Mouse (Mus musculus) CH12.LX (cell line): ENCODE data around the gene Cdk14. TPM values are rescaled to one million over a fixed set of nuclear protein-coding genes. Genes with fewer than 3 reads are reported as not detected.

Experiments
- DNase-seq: peaks from one replicate; pipeline ENCODE4 v3.0.0-alpha.2; 2013; ENCODE audit errors: extremely low read depth
- H3K27ac ChIP-seq: 2 replicates; pipeline ENCODE4 v1.5.1; 2012; ENCODE audit warnings: low read depth, mild to moderate bottlenecking, control low read depth, moderate library complexity; ENCODE audit not compliant: insufficient read depth
- H3K27me3 ChIP-seq: replicated peaks from 2 replicates; pipeline ENCODE3; 2012; ENCODE audit warnings: inconsistent platforms
- H3K36me3 ChIP-seq, 2 experiments: replicated peaks in 1 of 2; 2 replicates each; pipeline versions ENCODE3 to v1.6.1; 2012; ENCODE audit warnings: inconsistent platforms in 1 of 2, low read length in 1 of 2, mild to moderate bottlenecking in 1 of 2, mixed read lengths in 1 of 2, moderate library complexity in 1 of 2; ENCODE audit not compliant: control insufficient read depth in 1 of 2, insufficient read depth in 1 of 2
- H3K4me1 ChIP-seq, 2 experiments: 2 replicates each; pipeline ENCODE4 v1.6.1; 2012; ENCODE audit warnings: inconsistent platforms in 1 of 2, moderate library complexity in 1 of 2; ENCODE audit not compliant: insufficient read depth in 2 of 2, control insufficient read depth in 1 of 2
- H3K4me2 ChIP-seq: 2 replicates; pipeline ENCODE4 v1.6.1; 2012; ENCODE audit warnings: low read depth, mild to moderate bottlenecking, control low read depth; ENCODE audit not compliant: poor library complexity, insufficient read depth, severe bottlenecking
- H3K4me3 ChIP-seq, 3 experiments: fragments of 150-350 bp in 1 of 3; sonication (generic) in 1 of 3; replicated peaks in 1 of 3; 2 replicates each; pipeline versions ENCODE3 to v1.5.1; 2011 to 2012; ENCODE audit warnings: low read depth in 2 of 3, low read length in 2 of 3, mild to moderate bottlenecking in 2 of 3, moderate library complexity in 2 of 3, control low read depth in 1 of 3, improper control_type of control experiment in 1 of 3, inconsistent platforms in 1 of 3, mixed read lengths in 1 of 3; ENCODE audit not compliant: poor library complexity in 1 of 3
- H3K79me2 ChIP-seq: replicated peaks from 2 replicates; pipeline ENCODE4 v1.6.1; 2012; ENCODE audit warnings: mild to moderate bottlenecking, moderate library complexity; ENCODE audit not compliant: control insufficient read depth, poor library complexity, insufficient read depth, severe bottlenecking; ENCODE audit errors: extremely low read depth
- H3K9ac ChIP-seq: 2 replicates; pipeline ENCODE4 v1.6.1; 2012; ENCODE audit warnings: low read depth, mild to moderate bottlenecking, control low read depth, moderate library complexity; ENCODE audit not compliant: insufficient read depth
- H3K9me3 ChIP-seq: replicated peaks from 2 replicates; pipeline ENCODE3; 2012; ENCODE audit warnings: low read length, inconsistent platforms, mixed read lengths
- CHD2 ChIP-seq: IDR thresholded peaks from 2 replicates; pipeline ENCODE4 v1.6.1; 2011; ENCODE audit warnings: low read length, improper control_type of control experiment
- CTCF ChIP-seq, 2 experiments: IDR thresholded peaks in 1 of 2; conservative IDR thresholded peaks in 1 of 2; 2 replicates each; pipeline ENCODE4 v1.5.1; 2011 to 2012; ENCODE audit warnings: low read depth in 2 of 2, low read length in 2 of 2, improper control_type of control experiment in 1 of 2, inconsistent platforms in 1 of 2, mild to moderate bottlenecking in 1 of 2, moderate library complexity in 1 of 2
- EP300 ChIP-seq: IDR thresholded peaks from 2 replicates; pipeline ENCODE4 v1.6.1; 2011; ENCODE audit warnings: low read length, improper control_type of control experiment
- ETS1 ChIP-seq: conservative IDR thresholded peaks from 2 replicates; pipeline ENCODE4 v1.6.1; 2012; ENCODE audit warnings: low read depth, mild to moderate bottlenecking, inconsistent platforms, low read length, improper control_type of control experiment, moderate library complexity
- HCFC1 ChIP-seq: IDR thresholded peaks from 2 replicates; pipeline ENCODE4 v1.6.1; 2012; ENCODE audit warnings: low read depth, mild to moderate bottlenecking, inconsistent platforms, low read length, improper control_type of control experiment
- JUN ChIP-seq: IDR thresholded peaks from 2 replicates; pipeline ENCODE4 v1.6.1; 2011; ENCODE audit warnings: low read depth, mild to moderate bottlenecking, low read length, improper control_type of control experiment, moderate library complexity; ENCODE audit not compliant: insufficient read depth
- KAT2A ChIP-seq: IDR thresholded peaks from 2 replicates; pipeline ENCODE4 v1.6.1; 2012; ENCODE audit warnings: low read length, improper control_type of control experiment, inconsistent platforms; ENCODE audit not compliant: insufficient replicate concordance
- MAZ ChIP-seq: IDR thresholded peaks from 2 replicates; pipeline ENCODE4 v1.6.1; 2012; ENCODE audit warnings: low read depth, mild to moderate bottlenecking, inconsistent platforms, low read length, improper control_type of control experiment, moderate library complexity
- MXI1 ChIP-seq: IDR thresholded peaks from 2 replicates; pipeline ENCODE4 v1.6.1; 2011; ENCODE audit warnings: mild to moderate bottlenecking, low read depth, low read length, improper control_type of control experiment
- POLR2AphosphoS2 ChIP-seq: IDR thresholded peaks from 2 replicates; pipeline ENCODE4 v1.6.1; 2011; ENCODE audit warnings: low read depth, low read length, improper control_type of control experiment
- SMC3 ChIP-seq: IDR thresholded peaks from 2 replicates; pipeline ENCODE4 v1.6.1; 2011; ENCODE audit warnings: low read depth, low read length, improper control_type of control experiment
- TBP ChIP-seq: conservative IDR thresholded peaks from 2 replicates; pipeline ENCODE4 v1.6.1; 2011; ENCODE audit warnings: low read depth, low read length, improper control_type of control experiment
- TCF12 ChIP-seq: IDR thresholded peaks from 2 replicates; pipeline ENCODE4 v1.6.1; 2014; ENCODE audit warnings: low read depth, mild to moderate bottlenecking, inconsistent platforms, low read length, improper control_type of control experiment
- ZMIZ1 ChIP-seq: IDR thresholded peaks from 2 replicates; pipeline ENCODE4 v1.6.1; 2012; ENCODE audit warnings: low read depth, mild to moderate bottlenecking, inconsistent platforms, low read length, improper control_type of control experiment
- ZNF384 ChIP-seq: IDR thresholded peaks from 2 replicates; pipeline ENCODE4 v1.6.1; 2012; ENCODE audit warnings: low read depth, low read length, improper control_type of control experiment, inconsistent platforms
- dilution Hi-C: fragments of 300-500 bp; cut with MboI; formaldehyde crosslinking; loops from 2 replicates; pipeline ENCODE4 v1.14.3; 2020; ENCODE audit warnings: low sequenced_read_pairs; ENCODE audit not compliant: extremely low pct_unique_long_range_greater_than_20kb, extremely low pct_ligation_motif_present
- in situ Hi-C: fragments of 300-500 bp; cut with MboI; formaldehyde crosslinking; loops from 3 replicates; pipeline ENCODE4 v1.14.3; 2019; ENCODE audit warnings: low sequenced_read_pairs, low pct_ligation_motif_present, low pct_unique_long_range_greater_than_20kb, mixed read lengths
- polyA plus RNA-seq: library from polyadenylated mRNA; unstranded; fragments of >175 nt; gene quantifications from 2 replicates; pipeline ENCODE4 v1.2.1, GENCODE M21; 2012; ENCODE audit warnings: low read depth; ENCODE audit not compliant: insufficient read length
- total RNA-seq, 2 experiments: library from RNA; depleted of rRNA; stranded (reverse); fragments of 300-350 nt in 1 of 2; fragments of >200 nt in 1 of 2; gene quantifications; 2 replicates each; pipeline ENCODE4 v1.2.3; 2012 to 2014

Cdk14 gene
- total and polyA plus RNA-seq, 3 experiments = 3.7 to 12.0 (median 8.9) TPM

GRCm38 (mm10) chr5:5260309-5260708 lies 159.8 kb downstream of the Cdk14 start:
- H3K9ac ChIP-seq = no peak overlapping the region
- H3K27me3 ChIP-seq = no peaks in the 10 kb centered on the region
- H3K4me3 ChIP-seq = no peak overlapping the region
- no peak overlapping the region for H3K4me2 ChIP-seq
- in situ Hi-C loops = loop anchor here (10.0 kb wide), 1 partner anchor 296 kb away; no protein-coding TSS in a partner anchor
- H3K36me3 ChIP-seq = peaks cover 0 to 2% of the 10 kb centered on the region in 2 experiments
- H3K79me2 ChIP-seq = no peaks in the 10 kb centered on the region
- DNase-seq = no peak
- no peak for TF ChIP-seq KAT2A
- no peak for TF ChIP-seq ETS1
- TF ChIP-seq EP300 = no peak
- no peak for TF ChIP-seq SMC3
- no peak for TF ChIP-seq CHD2
- TF ChIP-seq MAZ = no peak
- TF ChIP-seq MXI1 = no peak
- no peak for TF ChIP-seq TBP
- no peak for TF ChIP-seq ZMIZ1
- TF ChIP-seq HCFC1 = no peak
- TF ChIP-seq JUN = no peak
- TF ChIP-seq, all 38 proteins: peak for 0
- Histone ChIP-seq H3K27ac (no peak overlapping the region), H3K9me3 (no peaks in the 10 kb centered on the region), H3K4me1 (no peaks in the 10 kb centered on the region; a peak in 1 of 4 replicates)
- dilution Hi-C loops = no loop called here

- no peaks in the 10 kb centered on the region for H3K27me3 ChIP-seq
- no peak overlapping the region for H3K4me3 ChIP-seq
- no peak for TF ChIP-seq CHD2
- in situ Hi-C loops (no loop called here), dilution Hi-C loops (no loop called here)
- no peak overlapping the region for H3K9ac ChIP-seq
- peaks cover 0 to 5% of the 10 kb centered on the region in 2 experiments; a peak in 1 of 4 replicates for H3K4me1 ChIP-seq
- no peaks in the 10 kb centered on the region for H3K36me3 ChIP-seq
- no peak for DNase-seq
- no peak overlapping the region for H3K27ac ChIP-seq
- no peaks in the 10 kb centered on the region for H3K9me3 ChIP-seq
- H3K79me2 ChIP-seq = no peaks in the 10 kb centered on the region
- no peak overlapping the region for H3K4me2 ChIP-seq
Measured at GRCm38 (mm10) chr5:5254391-5254790, 165.7 kb downstream of the Cdk14 start.

- H3K27me3 ChIP-seq = no peaks in the 10 kb centered on the region
- H3K27ac ChIP-seq = no peak overlapping the region
- no peak overlapping the region for H3K4me3 ChIP-seq
- H3K36me3 ChIP-seq = peaks cover 0 to 4% of the 10 kb centered on the region in 2 experiments
- H3K79me2 ChIP-seq = no peaks in the 10 kb centered on the region
- H3K4me2 ChIP-seq = no peak overlapping the region
- dilution Hi-C loops = no loop called here
- no peaks in the 10 kb centered on the region for H3K9me3 ChIP-seq
- peaks cover 0 to 7% of the 10 kb centered on the region in 2 experiments; a peak in 1 of 4 replicates for H3K4me1 ChIP-seq
- TF ChIP-seq TCF12 (no peak), ZNF384 (no peak), CTCF (conservative IDR thresholded peaks at IDR 0.05 in 1 of 2, IDR thresholded peaks at IDR 0.05 in 1 of 2; ENCODE audit: low read depth in 2 of 2, low read length in 2 of 2) (no peak), POLR2AphosphoS2 (no peak)
- TF ChIP-seq, all 38 proteins: peak for 0
- H3K9ac ChIP-seq = no peak overlapping the region
- no peak for DNase-seq
- in situ Hi-C loops = no loop called here
Measured at GRCm38 (mm10) chr5:5253177-5253576, 166.9 kb downstream of the Cdk14 start.
